Mouse (Mus musculus) forebrain, embryonic 11.5 days (tissue): ENCODE data around the gene Cdkal1. TPM values are rescaled to one million over a fixed set of nuclear protein-coding genes. Genes with fewer than 3 reads are reported as not detected.

Experiments
- ATAC-seq: fragments of 200-750 bp; cut with Nextera tagmentation; replicated peaks from 2 replicates; pipeline ENCODE4 v1.8.0; 2017; ENCODE audit warnings: moderate TSS enrichment; ENCODE audit not compliant: low FRiP score
- DNase-seq: peaks from one replicate; pipeline ENCODE4 v3.0.0-alpha.2; 2017; ENCODE audit warnings: low spot score
- H3K27ac ChIP-seq: fragments of 300-500 bp; sonication (generic); 2 replicates; pipeline ENCODE4 v1.5.1; 2014; ENCODE audit warnings: low read depth, low read length
- H3K27me3 ChIP-seq: fragments of 300-500 bp; sonication (generic); 2 replicates; pipeline ENCODE4 v1.6.1; 2014; ENCODE audit warnings: mild to moderate bottlenecking, low read length, mixed read lengths; ENCODE audit not compliant: control insufficient read depth, insufficient read depth
- H3K36me3 ChIP-seq: fragments of 300-500 bp; sonication (generic); 2 replicates; pipeline ENCODE4 v1.6.1; 2014; ENCODE audit warnings: mild to moderate bottlenecking, low read length, moderate library complexity, mixed read lengths; ENCODE audit not compliant: control insufficient read depth, insufficient read depth
- H3K4me1 ChIP-seq: fragments of 300-500 bp; sonication (generic); replicated peaks from 2 replicates; pipeline ENCODE4 v1.6.1; 2014; ENCODE audit warnings: low read length, mixed read lengths; ENCODE audit not compliant: control insufficient read depth, insufficient read depth
- H3K4me2 ChIP-seq: fragments of 300-500 bp; sonication (generic); 2 replicates; pipeline ENCODE4 v1.6.1; 2014; ENCODE audit warnings: low read depth, mild to moderate bottlenecking, low read length, moderate library complexity, mixed read lengths; ENCODE audit not compliant: severe bottlenecking
- H3K4me3 ChIP-seq: fragments of 300-500 bp; sonication (generic); 2 replicates; pipeline ENCODE4 v1.5.1; 2014; ENCODE audit warnings: low read depth, low read length
- H3K9ac ChIP-seq: fragments of 300-500 bp; sonication (generic); 2 replicates; pipeline ENCODE4 v1.6.1; 2014; ENCODE audit warnings: low read length
- H3K9me3 ChIP-seq: fragments of 300-500 bp; sonication (generic); 2 replicates; pipeline ENCODE4 v1.6.1; 2016; ENCODE audit warnings: low read length, mixed read lengths; ENCODE audit not compliant: control insufficient read depth
- WGBS: fragments of 180-500 bp; shearing (Covaris S2); extraction: QIAGEN DNeasy Blood & Tissue Kit; methylation state at CpG from one replicate; pipeline ENCODE4 v1.1.7; 2014; 5-methylcytosine and 5-hydroxymethylcytosine counted together
- polyA plus RNA-seq: library from polyadenylated mRNA; unstranded; fragments of >200 nt; fragmentation: Nextera tagmentation; extraction: Ambion mirVana; gene quantifications from 2 replicates; pipeline ENCODE4 v1.2.1, GENCODE M21; 2014

Cdkal1 gene
- polyA plus RNA-seq, 1 experiment from 2014 or later, result 38.9 TPM

- Histone ChIP-seq H3K9me3 (no peaks in the 10 kb centered on the region), H3K4me1 (peaks cover 8% of the 10 kb centered on the region; the same call in 1 of the 2 replicates), H3K9ac (no peak overlapping the region), H3K27me3 (no peaks in the 10 kb centered on the region), H3K4me2 (no peak overlapping the region), H3K36me3 (no peaks in the 10 kb centered on the region), H3K27ac (no peak overlapping the region), H3K4me3 (no peak overlapping the region)
- ATAC-seq, result no peak
- WGBS, result 84% methylated on average over 9 of the region's 9 CpGs
- no peak for DNase-seq
These were observed 504.3 kb downstream of the Cdkal1 start for GRCm38 (mm10) chr13:29351023-29351684.

GRCm38 (mm10) chr13:29350004-29350403, 505.5 kb downstream of the Cdkal1 start:
- Histone ChIP-seq H3K27me3 (no peaks in the 10 kb centered on the region), H3K4me3 (no peak overlapping the region), H3K9ac (no peak overlapping the region), H3K4me2 (no peak overlapping the region), H3K9me3 (no peaks in the 10 kb centered on the region), H3K27ac (no peak overlapping the region), H3K36me3 (no peaks in the 10 kb centered on the region), H3K4me1 (peaks cover 4% of the 10 kb centered on the region; the same call in 1 of the 2 replicates)
- 56% methylated on average over 4 of the region's 4 CpGs for WGBS
- DNase-seq, result no peak
- no peak for ATAC-seq

GRCm38 (mm10) chr13:29349386-29349961, 506.0 kb downstream of the Cdkal1 start:
- ATAC-seq (no peak; the same call in 1 of the 2 replicates), DNase-seq (no peak)
- Histone ChIP-seq H3K27me3 (no peaks in the 10 kb centered on the region), H3K9ac (no peak overlapping the region), H3K4me1 (peaks cover 4% of the 10 kb centered on the region; the same call in 1 of the 2 replicates), H3K9me3 (no peaks in the 10 kb centered on the region), H3K36me3 (no peaks in the 10 kb centered on the region), H3K4me2 (no peak overlapping the region), H3K27ac (peak overlapping the region; percentile 4; the same call in 1 of the 2 replicates), H3K4me3 (no peak overlapping the region)
- WGBS, result 64% methylated on average over 7 of the region's 7 CpGs

GRCm38 (mm10) chr13:29348331-29348730, 507.1 kb downstream of the Cdkal1 start:
- peaks cover 4% of the 10 kb centered on the region; the same call in 1 of the 2 replicates for H3K4me1 ChIP-seq
- ATAC-seq, result no peak
- H3K27me3 ChIP-seq, result no peaks in the 10 kb centered on the region
- WGBS, result 96% methylated on average over 3 of the region's 3 CpGs
- H3K9me3 ChIP-seq, result no peaks in the 10 kb centered on the region
- H3K4me2 ChIP-seq, result no peak overlapping the region
- H3K36me3 ChIP-seq, result no peaks in the 10 kb centered on the region
- no peak for DNase-seq
- H3K9ac ChIP-seq, result no peak overlapping the region
- no peak overlapping the region for H3K27ac ChIP-seq
- no peak overlapping the region for H3K4me3 ChIP-seq

- no peaks in the 10 kb centered on the region for H3K9me3 ChIP-seq
- H3K9ac ChIP-seq, result no peak overlapping the region
- no peaks in the 10 kb centered on the region for H3K36me3 ChIP-seq
- no peak overlapping the region for H3K4me2 ChIP-seq
- ATAC-seq, result no peak
- H3K4me1 ChIP-seq, result no peaks in the 10 kb centered on the region
- no peaks in the 10 kb centered on the region for H3K27me3 ChIP-seq
- 90% methylated on average over 6 of the region's 6 CpGs for WGBS
- H3K4me3 ChIP-seq, result no peak overlapping the region
- H3K27ac ChIP-seq, result no peak overlapping the region
- DNase-seq, result no peak
These were observed 522.6 kb downstream of the Cdkal1 start for GRCm38 (mm10) chr13:29332640-29333412.

- no peaks in the 10 kb centered on the region for H3K4me1 ChIP-seq
These were observed 529.5 kb downstream of the Cdkal1 start for GRCm38 (mm10) chr13:29325946-29326345.

GRCm38 (mm10) chr13:29320421-29320820, 535.1 kb downstream of the Cdkal1 start:
- no peak for ATAC-seq
- Histone ChIP-seq H3K9ac (no peak overlapping the region), H3K27ac (no peak overlapping the region), H3K4me3 (no peak overlapping the region), H3K9me3 (no peaks in the 10 kb centered on the region), H3K36me3 (no peaks in the 10 kb centered on the region), H3K4me2 (no peak overlapping the region), H3K4me1 (no peaks in the 10 kb centered on the region), H3K27me3 (no peaks in the 10 kb centered on the region)
- DNase-seq, result no peak
- 80% methylated on average over 2 of the region's 2 CpGs for WGBS

More at GRCm38 (mm10) chr13:29325946-29326345, 529.5 kb downstream of the Cdkal1 start:
- Histone ChIP-seq H3K27ac (no peak overlapping the region), H3K9me3 (no peaks in the 10 kb centered on the region), H3K27me3 (no peaks in the 10 kb centered on the region), H3K4me2 (no peak overlapping the region), H3K36me3 (no peaks in the 10 kb centered on the region), H3K9ac (no peak overlapping the region), H3K4me3 (no peak overlapping the region)
- DNase-seq (no peak), ATAC-seq (no peak)
- 89% methylated on average over 4 of the region's 4 CpGs for WGBS

- WGBS, result 97% methylated on average over 1 of the region's 1 CpGs
- no peaks in the 10 kb centered on the region for H3K4me1 ChIP-seq
- H3K4me3 ChIP-seq, result no peak overlapping the region
- H3K27ac ChIP-seq, result no peak overlapping the region
- no peaks in the 10 kb centered on the region for H3K9me3 ChIP-seq
- DNase-seq (no peak), ATAC-seq (no peak)
- no peaks in the 10 kb centered on the region for H3K27me3 ChIP-seq
- H3K9ac ChIP-seq, result no peak overlapping the region
- no peak overlapping the region for H3K4me2 ChIP-seq
- no peaks in the 10 kb centered on the region for H3K36me3 ChIP-seq
These were observed 537.8 kb downstream of the Cdkal1 start for GRCm38 (mm10) chr13:29317703-29318102.
